Mouse (Mus musculus) layer of hippocampus, adult 9-10 months (tissue): ENCODE measurements at regions not wholly inside any gene's neighbourhood (a gene's known extent, or its start where the extent isn't known, plus 50 kb on each side); places are given as distances from the start of the nearest gene placed in this dataset.

ENCODE experiments used
- DNase-seq: peaks from one replicate; pipeline ENCODE4 v3.0.0; 2022; ENCODE audit warnings: low spot score

DNA sequence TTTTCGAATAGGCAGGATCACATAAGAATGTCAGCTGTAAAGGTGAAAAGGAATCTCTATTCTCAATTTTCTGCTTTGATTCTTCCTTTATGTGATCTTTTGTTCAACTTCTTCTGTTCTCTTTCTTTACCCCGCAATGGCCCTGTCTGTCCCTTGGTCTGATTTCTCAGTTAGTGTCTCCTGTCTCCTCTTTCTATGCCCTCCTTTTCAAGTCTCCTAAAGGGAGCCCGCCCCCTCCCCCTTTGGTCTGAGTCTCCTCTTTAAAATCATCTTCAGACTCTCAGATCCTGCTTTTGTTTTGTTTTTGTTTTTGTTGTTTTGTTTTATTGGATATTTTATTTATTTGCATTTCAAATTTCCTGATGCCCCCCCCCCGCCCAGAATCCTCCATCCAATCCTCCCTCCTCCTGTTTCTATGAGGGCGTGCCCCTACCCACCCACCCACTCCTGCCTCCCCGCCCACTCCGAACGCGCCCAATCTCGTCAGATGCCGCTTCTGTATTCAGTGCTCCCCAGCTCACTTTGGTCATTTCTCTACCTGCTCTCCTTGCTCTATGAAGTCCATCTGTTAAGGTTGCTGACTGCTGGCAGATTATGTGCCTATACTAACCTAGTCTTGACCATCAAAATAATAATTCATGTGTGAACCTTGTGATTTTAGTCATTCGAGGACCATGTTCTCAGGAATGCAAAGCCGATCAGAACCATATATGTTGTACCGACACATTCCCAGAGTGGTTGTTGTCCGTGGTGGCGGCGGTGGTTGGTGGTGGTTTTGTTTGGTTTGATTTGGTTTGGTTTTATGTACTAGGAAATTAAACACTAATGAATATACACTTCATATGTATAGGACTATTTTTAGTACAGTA lies 487.9 kb upstream of the Adam24 start:
- DNase-seq: no peak

DNA sequence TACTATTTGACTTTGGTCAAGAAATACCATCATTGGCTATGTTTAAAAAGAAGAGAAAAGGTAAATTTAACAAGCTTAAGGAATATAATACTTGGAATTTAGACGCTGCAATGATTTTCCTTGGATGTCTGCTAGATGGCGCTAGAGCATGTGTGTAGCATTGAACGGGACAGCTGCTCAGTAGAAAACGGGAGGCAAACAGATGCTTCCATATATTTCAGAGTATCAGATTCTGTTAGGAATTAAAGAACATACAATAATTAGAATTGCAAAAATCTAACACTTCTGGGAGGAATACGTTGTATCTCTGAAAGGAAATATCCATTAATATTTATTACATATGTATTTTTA lies 487.3 kb upstream of the Adam24 start:
- DNase-seq: peak; percentile 36

DNA sequence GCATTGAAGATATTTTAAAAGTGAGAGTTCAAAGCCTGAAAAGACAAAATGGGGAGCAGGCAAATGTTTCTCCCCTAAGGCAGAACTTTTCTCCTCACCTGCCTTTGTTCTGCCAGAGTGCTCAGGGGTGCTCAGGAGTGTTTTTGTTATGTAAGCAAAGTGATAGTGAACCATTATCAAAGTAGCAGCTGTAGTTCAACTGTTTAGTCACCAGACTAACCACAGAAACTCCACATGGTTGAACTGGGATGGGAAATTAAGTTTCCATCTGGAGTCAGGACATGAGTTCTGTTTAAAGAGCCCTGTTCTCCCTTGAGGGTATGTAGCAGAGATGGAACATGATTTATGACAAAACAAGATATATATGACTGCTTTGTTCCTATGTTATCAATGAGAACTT lies 482.6 kb upstream of the Adam24 start:
- no peak for DNase-seq

DNA sequence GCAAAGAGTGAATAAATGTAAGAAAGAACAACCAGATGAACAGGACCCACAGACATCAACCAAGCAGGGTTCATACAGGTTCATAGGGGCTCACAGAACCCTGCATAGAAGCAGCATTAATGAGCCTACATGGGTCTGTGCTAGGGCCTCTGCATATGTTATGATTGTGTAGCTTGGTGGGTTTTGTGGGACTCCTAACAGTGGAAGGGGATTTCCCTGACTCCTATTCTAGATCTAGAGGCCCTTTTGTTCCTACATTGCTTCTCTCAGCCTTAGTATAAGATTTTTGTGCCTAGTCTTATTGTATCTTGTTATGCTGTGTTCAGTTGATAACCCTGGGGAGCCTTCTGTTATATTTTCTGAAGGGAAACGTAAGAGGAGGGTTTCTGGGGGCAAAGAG lies 481.7 kb upstream of the Adam24 start:
- DNase-seq: no peak

DNA sequence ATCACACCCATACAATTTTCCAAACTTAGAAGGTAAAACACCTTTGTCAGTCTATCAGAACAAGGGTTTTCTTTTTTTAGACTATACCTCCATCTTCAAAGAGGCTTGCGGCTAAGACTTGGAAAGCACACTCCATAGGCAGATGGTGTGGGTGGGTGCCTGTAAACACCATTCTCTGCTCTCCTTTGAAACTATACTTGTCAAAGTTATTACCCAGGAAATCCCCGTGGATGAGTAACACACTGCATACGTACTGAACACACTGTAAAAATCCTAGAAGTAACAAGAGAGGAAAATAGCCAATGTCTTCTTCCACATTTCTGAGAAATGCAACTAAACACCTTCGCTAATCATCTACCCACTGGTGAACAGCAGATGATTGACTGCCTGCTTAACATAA lies 464.0 kb upstream of the Adam24 start:
- DNase-seq: no peak

DNA sequence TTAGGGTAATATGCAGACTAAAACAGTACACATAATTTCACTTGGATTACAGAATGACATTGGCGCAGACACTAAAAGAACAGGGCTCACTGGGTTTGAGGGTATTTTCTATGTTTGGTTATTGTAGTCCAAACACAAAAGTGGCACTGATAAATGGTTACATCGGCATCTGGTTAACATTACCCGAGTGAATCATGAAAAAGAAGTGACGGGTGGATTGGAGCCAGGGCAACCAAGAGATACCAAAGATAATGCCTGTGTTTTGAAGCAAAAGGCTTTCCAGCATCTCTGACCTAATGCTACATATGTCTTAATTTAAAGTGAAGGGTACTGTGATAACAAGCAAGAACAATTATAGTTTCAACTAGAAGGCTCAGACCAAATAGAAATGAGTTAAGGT lies 451.4 kb upstream of the Adam24 start:
- no peak for DNase-seq

DNA sequence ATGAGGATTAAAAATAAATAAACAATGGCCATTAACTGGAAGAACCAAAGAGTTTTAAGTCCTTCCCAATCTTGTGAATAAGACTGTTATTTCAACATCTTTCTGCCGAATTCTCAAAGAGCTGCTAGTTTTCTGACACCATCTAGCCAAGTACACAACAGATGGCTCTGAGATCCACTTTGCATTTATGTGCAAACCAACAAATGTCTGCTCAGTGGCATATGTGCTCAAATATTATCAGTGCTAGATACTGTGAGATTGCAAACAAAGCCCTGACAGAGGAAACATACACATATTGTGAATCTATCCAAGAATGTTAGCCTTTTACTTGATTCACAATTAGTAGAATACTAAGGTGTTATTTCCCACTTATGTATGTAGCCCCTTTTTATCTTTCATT lies 447.6 kb upstream of the Adam24 start:
- DNase-seq: peak; percentile 21
